Mouse (Mus musculus): Measurements from ENCODE around the gene Esyt1.
A peak's percentile ranks its signal among the peaks of the same experiment; 100 is the strongest.

Gene Esyt1

GRCm38 (mm10) chr10:128538340-128538870, 12.7 kb upstream of the Esyt1 start:
- no peak for DNase-seq (ENCODE audit: low spot score)

- DNase-seq (ENCODE audit: low spot score) = peak; percentile 75
These were observed 10.7 kb upstream of the Esyt1 start for GRCm38 (mm10) chr10:128536266-128536940.

GRCm38 (mm10) chr10:128535624-128536265, 10.1 kb upstream of the Esyt1 start:
- DNase-seq (ENCODE audit: low spot score) = no peak

GRCm38 (mm10) chr10:128535206-128535605, 9.5 kb upstream of the Esyt1 start:
- no peak for DNase-seq (ENCODE audit: low spot score)

- no peak for DNase-seq (ENCODE audit: low spot score)
These were observed 990 bp upstream of the Esyt1 start for GRCm38 (mm10) chr10:128526366-128527356.

GRCm38 (mm10) chr10:128524732-128525662, 674 bp downstream of the Esyt1 start:
- DNase-seq (ENCODE audit: low spot score) = peak; percentile 31

GRCm38 (mm10) chr10:128524111-128524731, 1.4 kb downstream of the Esyt1 start:
- DNase-seq (ENCODE audit: low spot score) = no peak

GRCm38 (mm10) chr10:128522351-128522750, 3.3 kb downstream of the Esyt1 start:
- no peak for DNase-seq (ENCODE audit: low spot score)

- DNase-seq (ENCODE audit: low spot score) = no peak
These were observed 5.1 kb downstream of the Esyt1 start for GRCm38 (mm10) chr10:128520591-128520990.

GRCm38 (mm10) chr10:128518833-128519232, 6.8 kb downstream of the Esyt1 start:
- no peak for DNase-seq (ENCODE audit: low spot score)

GRCm38 (mm10) chr10:128516677-128517076, 9.0 kb downstream of the Esyt1 start:
- no peak for DNase-seq (ENCODE audit: low spot score)

GRCm38 (mm10) chr10:128516029-128516428, 9.6 kb downstream of the Esyt1 start:
- no peak for DNase-seq (ENCODE audit: low spot score)

- DNase-seq (ENCODE audit: low spot score) = no peak
These were observed 10.6 kb downstream of the Esyt1 start for GRCm38 (mm10) chr10:128515044-128515443.

- DNase-seq (ENCODE audit: low spot score) = no peak
These were observed 13.9 kb downstream of the Esyt1 start for GRCm38 (mm10) chr10:128511761-128512160.

- DNase-seq (ENCODE audit: low spot score) = no peak
These were observed 14.5 kb downstream of the Esyt1 start for GRCm38 (mm10) chr10:128511189-128511588.

- DNase-seq (ENCODE audit: low spot score) = no peak
These were observed 15.4 kb downstream of the Esyt1 start for GRCm38 (mm10) chr10:128510301-128510700.

- DNase-seq (ENCODE audit: low spot score) = no peak
These were observed 15.8 kb downstream of the Esyt1 start for GRCm38 (mm10) chr10:128509831-128510230.

GRCm38 (mm10) chr10:128509203-128509602, 16.5 kb downstream of the Esyt1 start:
- no peak for DNase-seq (ENCODE audit: low spot score)

- no peak for DNase-seq (ENCODE audit: low spot score)
These were observed 17.4 kb downstream of the Esyt1 start for GRCm38 (mm10) chr10:128508260-128508659.

GRCm38 (mm10) chr10:128505974-128506373, 19.7 kb downstream of the Esyt1 start:
- DNase-seq (ENCODE audit: low spot score) = no peak

GRCm38 (mm10) chr10:128505371-128505667, 20.4 kb downstream of the Esyt1 start:
- DNase-seq (ENCODE audit: low spot score) = peak; percentile 54
